Mouse (Mus musculus) bone marrow, adult 2 months (tissue): ENCODE measurements around the gene Pde4d. TPM values are rescaled to one million over a fixed set of nuclear protein-coding genes. Genes with fewer than 3 reads are reported as not detected.

Experiments
- H3K27ac ChIP-seq: fragments of 200-500 bp; 2 replicates; pipeline ENCODE4 v1.5.1; 2012; ENCODE audit warnings: low read depth, mild to moderate bottlenecking, control low read depth, inconsistent platforms, low read length; ENCODE audit not compliant: control insufficient read depth, poor library complexity, insufficient read depth
- H3K4me1 ChIP-seq: fragments of 200-500 bp; 2 replicates; pipeline ENCODE4 v1.6.1; 2011; ENCODE audit warnings: low read length; ENCODE audit not compliant: control insufficient read depth, insufficient read depth
- H3K4me3 ChIP-seq: fragments of 200-500 bp; replicated peaks from 2 replicates; pipeline ENCODE3; 2011; ENCODE audit warnings: mild to moderate bottlenecking, low read depth, low read length, control low read depth; ENCODE audit not compliant: control insufficient read depth
- CTCF ChIP-seq: fragments of 200-500 bp; IDR thresholded peaks from 2 replicates; pipeline ENCODE4 v1.5.1; 2011; ENCODE audit warnings: low read length, control low read depth; ENCODE audit not compliant: control insufficient read depth, insufficient read depth
- POLR2A ChIP-seq: fragments of 200-500 bp; IDR thresholded peaks from 2 replicates; pipeline ENCODE4 v1.6.1; 2011; ENCODE audit warnings: low read depth, mild to moderate bottlenecking, control low read depth, low read length, borderline replicate concordance; ENCODE audit not compliant: control insufficient read depth
- whole genome bisulfite sequencing: fragments of 180-500 bp; shearing (Covaris S2); methylation state at CpG from one replicate; pipeline ENCODE4 v1.1.7; 2018; 5-methylcytosine and 5-hydroxymethylcytosine counted together
- polyA plus RNA-seq: library from polyadenylated mRNA; stranded (reverse); fragments of >200 nt; gene quantifications from 2 replicates; pipeline ENCODE4 v1.2.4, GENCODE M21; 2011; ENCODE audit warnings: low replicate concordance; ENCODE audit not compliant: missing spikeins, insufficient read depth, insufficient read length

The Pde4d gene
- polyA plus RNA-seq, 1 experiment = 17.6 TPM

GRCm38 (mm10) chr13:109610772-109611171, 1161.0 kb downstream of the Pde4d start:
- 90% methylated on average over 2 of the region's 2 CpGs for WGBS

DNA sequence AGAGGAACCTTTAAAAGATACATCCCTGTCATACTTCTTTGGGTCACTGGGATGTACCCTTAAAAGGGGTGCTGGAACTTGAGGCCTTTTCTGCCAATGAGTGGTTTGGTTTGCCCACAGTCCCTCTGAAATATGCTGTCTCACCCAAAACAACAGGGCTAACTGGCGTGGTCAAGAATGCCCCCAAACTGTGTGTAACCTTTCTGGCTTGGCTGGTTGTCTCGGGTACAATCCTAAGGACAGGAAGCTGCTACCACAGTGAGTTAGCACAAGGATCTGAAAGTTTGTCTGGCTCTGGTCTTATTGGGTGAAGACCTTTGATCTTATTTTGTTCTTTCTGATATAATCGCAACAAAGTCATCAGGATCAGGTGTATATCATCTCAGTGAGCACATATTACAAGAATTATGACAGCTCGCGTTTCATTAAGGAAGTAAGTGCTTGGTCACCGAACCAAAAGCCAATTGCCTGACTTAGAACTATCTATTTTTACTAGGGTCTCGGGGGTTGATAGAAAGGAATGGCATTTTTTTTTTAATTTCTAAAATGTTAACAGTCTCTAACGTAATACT, 1165.6 kb downstream of the Pde4d start:
- H3K27ac ChIP-seq = no peak overlapping the region
- no peak overlapping the region for H3K4me3 ChIP-seq
- TF ChIP-seq CTCF = no peak
- no peak for TF ChIP-seq POLR2A
- WGBS = 10% methylated on average over 8 of the region's 8 CpGs
- H3K4me1 ChIP-seq = no peaks in the 10 kb centered on the region

More at GRCm38 (mm10) chr13:109610772-109611171, 1161.0 kb downstream of the Pde4d start:
- no peak for TF ChIP-seq POLR2A
- TF ChIP-seq CTCF = no peak
- no peaks in the 10 kb centered on the region for H3K4me1 ChIP-seq
- H3K4me3 ChIP-seq = no peak overlapping the region
- H3K27ac ChIP-seq = no peak overlapping the region

DNA sequence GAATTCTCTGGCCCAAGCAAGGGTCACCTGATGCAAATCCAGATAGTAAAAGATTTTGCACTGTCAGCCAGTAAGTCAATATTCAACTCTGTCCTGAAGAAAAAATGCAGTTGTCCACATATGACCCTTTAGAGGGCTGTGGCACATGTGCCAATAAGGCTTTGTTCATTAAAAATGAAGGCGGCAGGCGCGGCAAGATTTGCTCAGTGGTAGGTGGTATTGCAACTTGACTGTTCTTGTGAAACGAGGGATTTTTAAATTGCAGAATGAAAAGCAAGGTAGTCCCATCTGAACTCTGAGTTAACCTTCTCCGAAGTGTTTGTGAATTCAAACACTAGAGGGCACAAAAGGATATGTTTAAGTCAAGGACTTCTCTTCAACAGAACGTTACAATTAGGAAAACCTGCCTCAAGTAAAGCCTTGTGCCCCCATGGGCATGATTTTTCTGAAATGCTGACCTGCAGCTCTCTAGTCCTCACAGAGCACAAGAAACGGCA, 1166.1 kb downstream of the Pde4d start:
- Histone ChIP-seq H3K4me3 (no peak overlapping the region), H3K27ac (no peak overlapping the region), H3K4me1 (no peaks in the 10 kb centered on the region)
- TF ChIP-seq POLR2A (no peak), CTCF (no peak)
- WGBS = 5% methylated on average over 7 of the region's 7 CpGs

- WGBS = 77% methylated on average over 2 of the region's 2 CpGs
- Histone ChIP-seq H3K4me1 (no peaks in the 10 kb centered on the region), H3K4me3 (no peak overlapping the region), H3K27ac (no peak overlapping the region)
- TF ChIP-seq CTCF = no peak
- TF ChIP-seq POLR2A = no peak
These were observed 1169.5 kb downstream of the Pde4d start for GRCm38 (mm10) chr13:109619158-109619657.

DNA sequence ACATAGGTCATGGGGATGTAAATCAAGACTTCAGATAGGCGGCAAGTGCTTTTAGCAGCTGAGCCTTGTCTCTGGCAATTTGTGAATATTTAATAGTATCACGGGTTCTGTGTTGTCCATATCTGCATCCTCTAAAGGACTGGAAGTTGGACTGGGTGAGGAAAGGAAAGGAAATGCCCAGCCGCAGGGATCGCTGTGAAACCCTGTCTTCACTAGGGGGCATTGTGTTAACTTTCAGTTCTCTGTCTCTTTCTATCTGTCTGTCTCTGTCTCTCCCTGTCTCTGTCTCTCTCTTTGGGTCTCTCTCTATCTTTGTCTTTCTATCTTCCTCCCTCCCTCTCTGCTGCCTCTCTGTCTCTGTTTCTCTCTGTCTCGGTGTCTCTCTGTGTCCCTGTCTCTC, 1172.5 kb downstream of the Pde4d start:
- Histone ChIP-seq H3K4me3 (no peak overlapping the region), H3K27ac (no peak overlapping the region), H3K4me1 (no peaks in the 10 kb centered on the region)
- WGBS = 73% methylated on average over 5 of the region's 5 CpGs
- no peak for TF ChIP-seq POLR2A
- no peak for TF ChIP-seq CTCF

DNA sequence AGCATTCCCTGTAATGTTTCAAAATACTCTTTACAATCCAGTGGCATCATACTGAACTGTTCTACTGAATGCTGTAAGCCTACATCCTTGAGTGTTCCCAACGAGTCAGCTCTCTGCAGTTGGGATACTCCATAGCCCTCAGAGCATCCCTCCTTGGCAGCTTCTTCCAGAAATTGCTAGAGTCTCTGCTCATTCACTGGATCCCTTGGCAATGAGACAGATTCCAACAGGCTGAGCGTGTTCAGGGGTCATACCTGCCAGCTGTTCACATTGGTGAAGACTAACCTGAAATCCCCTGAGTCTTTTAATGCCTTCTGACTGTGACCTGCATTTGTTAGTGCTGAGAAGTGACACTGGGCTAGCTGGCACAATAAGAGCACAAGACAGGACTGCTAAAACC, 1173.5 kb downstream of the Pde4d start:
- no peak overlapping the region for H3K27ac ChIP-seq
- no peaks in the 10 kb centered on the region for H3K4me1 ChIP-seq
- H3K4me3 ChIP-seq = no peak overlapping the region
- WGBS = 79% methylated on average over 2 of the region's 2 CpGs
- TF ChIP-seq POLR2A = no peak
- TF ChIP-seq CTCF = no peak

DNA sequence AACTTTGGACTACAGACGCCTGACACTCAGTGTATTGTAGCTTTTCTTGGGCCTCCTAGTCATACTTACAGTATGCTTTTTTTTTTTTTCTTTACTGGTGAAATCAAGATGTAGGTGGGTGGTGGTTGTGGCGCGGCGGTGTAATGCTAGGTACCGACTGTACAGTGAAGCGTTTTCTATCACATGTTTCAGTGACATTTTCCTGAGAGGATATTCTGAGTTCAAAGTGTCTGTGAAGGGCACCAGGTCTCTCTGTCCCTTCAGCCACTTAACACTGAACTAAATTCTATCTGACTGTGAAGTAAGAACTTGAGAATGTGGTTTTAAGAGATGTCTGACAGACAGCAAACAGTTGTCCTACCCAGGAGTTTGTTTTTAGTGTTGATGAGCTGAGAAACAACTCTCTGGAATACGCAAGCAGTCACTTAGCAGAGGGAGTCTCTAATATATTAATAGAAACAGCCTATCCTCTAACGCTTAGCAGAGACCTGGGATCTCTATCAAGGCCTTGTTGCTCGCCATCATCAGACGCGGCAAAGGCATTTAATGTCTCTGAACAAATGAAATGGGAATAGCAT, 1175.1 kb downstream of the Pde4d start:
- Histone ChIP-seq H3K27ac (no peak overlapping the region), H3K4me1 (no peaks in the 10 kb centered on the region), H3K4me3 (no peak overlapping the region)
- 94% methylated on average over 11 of the region's 11 CpGs for WGBS
- no peak for TF ChIP-seq POLR2A
- TF ChIP-seq CTCF = no peak

DNA sequence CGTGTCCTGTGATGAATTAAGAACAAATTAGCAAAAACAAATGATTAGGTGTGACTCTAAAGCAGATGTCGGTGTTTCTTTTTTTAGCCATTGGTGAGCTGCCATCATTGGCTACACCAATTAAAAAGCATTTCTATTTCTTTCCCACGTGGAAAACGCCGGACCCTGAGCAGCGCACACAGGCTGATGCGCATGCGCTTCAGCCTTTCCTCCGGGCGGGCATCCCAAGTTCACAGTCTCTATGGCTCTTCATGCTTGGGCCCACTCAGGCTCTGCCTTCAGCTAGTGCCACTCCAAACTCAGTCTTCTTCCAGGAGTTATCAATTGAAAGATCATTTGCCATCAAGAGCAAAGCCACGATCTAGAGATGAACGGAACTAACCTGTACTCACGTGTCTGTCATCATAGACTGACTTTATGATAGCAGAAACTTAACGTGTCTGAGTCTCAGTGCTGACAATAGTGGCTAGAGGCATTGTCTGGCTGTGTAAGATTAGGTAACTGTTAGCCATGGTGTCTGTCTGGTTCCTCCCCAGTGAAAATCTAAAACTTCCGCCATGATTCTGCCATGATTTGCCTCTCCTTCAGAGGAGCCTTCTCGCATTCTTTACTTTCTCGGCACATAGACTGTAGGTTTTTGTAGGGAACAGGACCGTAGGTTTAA, 1175.8 kb downstream of the Pde4d start:
- 85% methylated on average over 18 of the region's 18 CpGs for WGBS
- Histone ChIP-seq H3K27ac (no peak overlapping the region), H3K4me1 (no peaks in the 10 kb centered on the region), H3K4me3 (no peak overlapping the region)
- TF ChIP-seq CTCF (no peak), POLR2A (no peak)

- TF ChIP-seq POLR2A = no peak
- TF ChIP-seq CTCF = no peak
- 46% methylated on average over 2 of the region's 2 CpGs for WGBS
- Histone ChIP-seq H3K27ac (no peak overlapping the region), H3K4me1 (0 out of 2 replicates have a peak, but pooled peaks cover 2% of the 10 kb centered on the region), H3K4me3 (no peak overlapping the region)
These were observed 1177.5 kb downstream of the Pde4d start for GRCm38 (mm10) chr13:109627265-109627664.
